Mouse (Mus musculus) kidney, embryonic 15.5 days (tissue): Measurements from ENCODE around the gene Fgf9. TPM values are rescaled to one million over a fixed set of nuclear protein-coding genes. Genes with fewer than 3 reads are reported as not detected.
A peak's percentile ranks its signal among the peaks of the same experiment; 100 is the strongest.

Source experiments
- ATAC-seq: fragments of 200-750 bp; cut with Nextera tagmentation; replicated peaks from 2 replicates; pipeline ENCODE4 v1.8.0; 2017; ENCODE audit warnings: moderate TSS enrichment; ENCODE audit not compliant: low FRiP score
- H3K27ac ChIP-seq: fragments of 300-500 bp; sonication (generic); 2 replicates; pipeline ENCODE4 v1.5.1; 2015; ENCODE audit warnings: mild to moderate bottlenecking, inconsistent platforms
- H3K27me3 ChIP-seq: fragments of 300-500 bp; sonication (generic); 2 replicates; pipeline ENCODE4 v1.6.1; 2015; ENCODE audit warnings: inconsistent platforms
- H3K36me3 ChIP-seq: fragments of 300-500 bp; sonication (generic); 2 replicates; pipeline ENCODE4 v1.6.1; 2015; ENCODE audit warnings: inconsistent platforms
- H3K4me1 ChIP-seq: fragments of 300-500 bp; sonication (generic); 2 replicates; pipeline ENCODE4 v1.6.1; 2015; ENCODE audit warnings: inconsistent platforms
- H3K4me2 ChIP-seq: fragments of 300-500 bp; sonication (generic); 2 replicates; pipeline ENCODE4 v1.6.1; 2015; ENCODE audit warnings: moderate library complexity, mild to moderate bottlenecking, inconsistent platforms
- H3K4me3 ChIP-seq: fragments of 300-500 bp; sonication (generic); replicated peaks from 2 replicates; pipeline ENCODE4 v1.5.1; 2015; ENCODE audit warnings: mild to moderate bottlenecking, inconsistent platforms
- H3K9ac ChIP-seq: fragments of 300-500 bp; sonication (generic); 2 replicates; pipeline ENCODE4 v1.6.1; 2015; ENCODE audit warnings: mild to moderate bottlenecking, inconsistent platforms
- H3K9me3 ChIP-seq: fragments of 300-500 bp; sonication (generic); replicated peaks from 2 replicates; pipeline ENCODE4 v1.6.1; 2016; ENCODE audit warnings: inconsistent platforms
- WGBS: fragments of 180-500 bp; shearing (Covaris S2); methylation state at CpG from one replicate; pipeline ENCODE4 v1.1.7; 2015; ENCODE audit warnings: mixed read lengths; 5-methylcytosine and 5-hydroxymethylcytosine counted together
- polyA plus RNA-seq: library from polyadenylated mRNA; unstranded; fragments of >200 nt; fragmentation: Nextera tagmentation; extraction: Ambion mirVana; gene quantifications from 2 replicates; pipeline ENCODE4 v1.2.1, GENCODE M21; 2015

Fgf9 gene
- polyA plus RNA-seq, 1 experiment from 2014 or later: 6.7 TPM

- Histone ChIP-seq H3K4me1 (peaks cover 15% of the 10 kb centered on the region), H3K27me3 (no peaks in the 10 kb centered on the region), H3K9ac (no peak overlapping the region), H3K9me3 (no peaks in the 10 kb centered on the region), H3K4me2 (peak overlapping the region; percentile 49), H3K4me3 (peak overlapping the region; percentile 8; the same call in 1 of the 2 replicates), H3K36me3 (no peaks in the 10 kb centered on the region), H3K27ac (peak overlapping the region; percentile 42)
- no peak for ATAC-seq
- 43% methylated on average over 13 of the region's 13 CpGs for WGBS
These were observed 80.1 kb downstream of the Fgf9 start for GRCm38 (mm10) chr14:58150471-58150855.

GRCm38 (mm10) chr14:58152110-58152509, 81.8 kb downstream of the Fgf9 start:
- H3K9me3 ChIP-seq: no peaks in the 10 kb centered on the region
- H3K4me3 ChIP-seq: no peak overlapping the region
- peaks cover 15% of the 10 kb centered on the region for H3K4me1 ChIP-seq
- ATAC-seq: no peak
- WGBS: 60% methylated on average over 1 of the region's 1 CpGs
- H3K9ac ChIP-seq: no peak overlapping the region
- H3K27me3 ChIP-seq: no peaks in the 10 kb centered on the region
- no peak overlapping the region for H3K27ac ChIP-seq
- no peak overlapping the region for H3K4me2 ChIP-seq
- no peaks in the 10 kb centered on the region for H3K36me3 ChIP-seq

GRCm38 (mm10) chr14:58153470-58154416, 83.4 kb downstream of the Fgf9 start:
- Histone ChIP-seq H3K4me1 (peaks cover 15% of the 10 kb centered on the region), H3K36me3 (no peaks in the 10 kb centered on the region), H3K9ac (no peak overlapping the region), H3K4me3 (no peak overlapping the region), H3K4me2 (no peak overlapping the region), H3K27me3 (no peaks in the 10 kb centered on the region), H3K9me3 (no peaks in the 10 kb centered on the region), H3K27ac (no peak overlapping the region)
- no peak for ATAC-seq
- 42% methylated on average over 15 of the region's 15 CpGs for whole genome bisulfite sequencing

- no peaks in the 10 kb centered on the region for H3K36me3 ChIP-seq
- H3K9me3 ChIP-seq: no peaks in the 10 kb centered on the region
- H3K27me3 ChIP-seq: no peaks in the 10 kb centered on the region
- no peak overlapping the region for H3K4me3 ChIP-seq
- H3K9ac ChIP-seq: no peak overlapping the region
- no peak for ATAC-seq
- 83% methylated on average over 1 of the region's 1 CpGs for WGBS
- no peak overlapping the region for H3K4me2 ChIP-seq
- no peaks in the 10 kb centered on the region for H3K4me1 ChIP-seq
- H3K27ac ChIP-seq: no peak overlapping the region
These were observed 90.3 kb downstream of the Fgf9 start for GRCm38 (mm10) chr14:58160624-58161023.

Other genes starting within 250 kb of the Fgf9 start
- gene Ska3, start 244.4 kb upstream of the Fgf9 start, polyA plus RNA-seq: 43.1 and 44.1 TPM in 2 replicates
- 146 and 147 TPM in 2 replicates for gene Mrpl57, start 244.3 kb upstream of the Fgf9 start, polyA plus RNA-seq
- 70.8 and 77.5 TPM in 2 replicates for gene Zdhhc20, start 180.3 kb upstream of the Fgf9 start, polyA plus RNA-seq
- 82.2 and 86.3 TPM in 2 replicates for gene Micu2, start 71.3 kb upstream of the Fgf9 start, polyA plus RNA-seq